Mouse (Mus musculus) right cerebral cortex, adult 2 months (tissue): ENCODE results near the gene Thrsp.
A peak's percentile ranks its signal among the peaks of the same experiment; 100 is the strongest.

Experiments
- DNase-seq, 2 experiments: peaks; one replicate each; pipeline ENCODE4 v3.0.0; 2021 to 2022; ENCODE audit warnings: low spot score in 2 of 2

Thrsp gene

DNA sequence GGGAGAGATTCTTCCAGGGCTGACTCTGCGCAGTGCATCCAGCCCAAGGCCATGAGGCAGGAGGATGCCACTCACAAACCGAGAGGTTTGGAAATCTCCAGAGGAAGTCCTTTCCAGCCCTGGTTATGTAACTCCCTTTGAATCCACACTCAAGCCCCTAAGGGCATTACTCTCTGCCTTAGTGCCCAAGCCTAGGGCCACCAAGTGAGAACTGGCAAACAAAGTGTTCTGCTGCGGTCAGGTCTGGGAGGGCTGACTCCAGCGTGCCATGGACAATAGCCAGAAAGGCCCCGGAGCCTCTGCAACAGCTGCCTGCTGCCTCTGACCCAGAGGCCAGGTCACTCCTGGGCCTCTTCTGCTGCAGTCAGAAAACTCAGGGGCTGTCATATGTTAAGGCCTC, 1.2 kb upstream of the Thrsp start:
- DNase-seq: no peak

DNA sequence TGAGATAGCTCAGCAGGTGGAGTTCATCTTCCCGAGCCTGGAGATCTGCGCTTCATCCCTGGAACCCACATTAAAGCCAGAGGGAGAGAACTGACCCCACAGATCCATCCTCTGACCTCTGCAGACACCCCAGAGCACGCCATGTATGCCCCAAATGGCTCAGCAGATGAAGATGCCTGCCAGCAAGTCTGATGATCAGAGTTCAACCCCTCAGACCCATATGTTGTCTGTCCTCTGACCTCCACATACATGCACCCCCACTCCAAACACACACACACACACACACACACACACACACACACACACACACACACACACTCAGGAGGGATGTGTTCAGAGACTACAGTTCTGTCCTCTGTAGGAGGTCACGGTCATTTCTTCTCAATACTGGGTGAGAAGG, 1.1 kb downstream of the Thrsp start:
- no peak for DNase-seq

- no peak for DNase-seq
These were observed 2.4 kb downstream of the Thrsp start for GRCm38 (mm10) chr7:97414915-97415687.

DNA sequence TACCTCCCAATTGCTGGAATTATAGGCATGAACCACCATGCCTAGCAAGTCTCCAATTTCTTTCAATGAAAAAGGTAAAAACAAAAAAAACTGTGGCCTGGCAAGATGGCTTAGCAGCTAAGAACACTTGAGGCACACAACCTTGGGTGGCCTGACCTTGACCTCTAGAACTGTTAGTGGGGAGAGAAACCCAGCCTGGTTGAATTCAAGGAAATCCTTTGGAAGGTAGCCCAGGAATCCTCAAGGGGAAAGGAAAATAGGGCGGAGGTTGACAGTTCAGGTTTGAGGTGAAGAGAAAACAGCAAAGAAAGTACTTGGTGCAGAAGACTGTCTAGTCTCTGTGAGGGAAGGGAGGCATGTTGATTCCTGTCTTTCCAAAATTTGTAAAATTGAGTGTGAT, 3.1 kb downstream of the Thrsp start:
- no peak for DNase-seq

DNA sequence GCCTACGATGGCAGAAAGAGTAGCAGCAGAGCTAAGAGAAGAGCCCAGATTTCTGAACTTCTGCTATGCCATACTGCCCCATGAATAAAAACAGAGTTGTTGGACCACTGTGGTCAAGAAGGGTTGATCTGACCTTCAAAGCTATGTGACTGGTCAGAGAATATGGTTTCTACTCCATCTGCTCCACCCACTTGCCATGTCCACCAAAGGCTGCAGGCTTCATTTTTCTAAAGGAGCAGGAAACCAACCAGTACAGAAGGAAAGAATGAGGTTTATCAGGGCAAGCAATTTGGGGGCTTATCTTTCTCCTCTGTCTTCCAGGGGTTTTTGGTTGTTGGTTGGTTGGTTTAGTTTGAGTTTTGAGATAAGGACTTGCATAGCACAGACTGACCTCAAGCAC, 3.5 kb downstream of the Thrsp start:
- no peak for DNase-seq

GRCm38 (mm10) chr7:97411575-97411974, 6.0 kb downstream of the Thrsp start:
- DNase-seq: no peak

- no peak for DNase-seq
These were observed 6.4 kb downstream of the Thrsp start for GRCm38 (mm10) chr7:97411106-97411505.

GRCm38 (mm10) chr7:97407145-97407544, 10.4 kb downstream of the Thrsp start:
- DNase-seq: no peak

- peak; percentile 72 to 79 for DNase-seq
These were observed 17.4 kb downstream of the Thrsp start, which contains the start of gene Ndufc2 for GRCm38 (mm10) chr7:97399960-97400715. Ndufc2 (plus strand) TSS chr7:97400003.

DNA sequence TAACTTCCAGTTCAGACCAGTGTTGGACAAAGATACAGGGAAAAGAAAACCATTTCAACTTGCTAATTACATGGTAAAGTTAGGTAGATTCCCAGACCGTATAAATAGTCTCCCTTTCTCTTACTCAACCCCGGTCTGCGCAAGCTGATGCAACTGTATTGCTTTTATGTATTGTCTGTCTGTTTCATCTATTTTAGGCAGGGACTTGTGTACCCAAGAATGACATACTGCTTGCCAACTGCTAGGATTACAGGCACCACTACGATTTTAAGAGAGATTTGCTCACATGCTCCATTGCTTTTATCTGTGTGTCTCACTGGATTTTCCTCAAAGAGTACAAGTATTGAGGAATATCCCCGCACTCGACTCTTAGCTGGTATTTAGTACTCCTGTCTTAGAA, 18.6 kb downstream of the Thrsp start:
- no peak for DNase-seq

DNA sequence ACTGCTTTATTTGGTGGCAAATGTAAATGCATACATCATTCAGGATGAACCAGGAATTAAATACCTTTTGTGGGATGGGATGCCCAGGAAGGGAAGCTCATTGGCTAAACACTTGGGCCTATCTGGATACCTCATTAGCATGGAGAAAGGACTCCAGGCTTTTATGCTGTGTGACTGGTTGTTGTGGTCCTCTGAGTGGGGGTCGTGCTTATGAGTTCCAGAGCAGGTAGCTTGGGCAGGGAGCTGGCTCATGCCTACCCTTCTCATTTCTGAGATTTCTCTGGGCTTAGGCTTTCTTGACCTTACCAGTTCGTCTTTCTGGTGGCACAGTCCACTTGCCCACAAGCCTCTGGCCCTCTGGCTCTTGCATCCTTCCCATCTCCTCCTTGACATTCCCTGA, 23.2 kb downstream of the Thrsp start:
- no peak for DNase-seq

DNA sequence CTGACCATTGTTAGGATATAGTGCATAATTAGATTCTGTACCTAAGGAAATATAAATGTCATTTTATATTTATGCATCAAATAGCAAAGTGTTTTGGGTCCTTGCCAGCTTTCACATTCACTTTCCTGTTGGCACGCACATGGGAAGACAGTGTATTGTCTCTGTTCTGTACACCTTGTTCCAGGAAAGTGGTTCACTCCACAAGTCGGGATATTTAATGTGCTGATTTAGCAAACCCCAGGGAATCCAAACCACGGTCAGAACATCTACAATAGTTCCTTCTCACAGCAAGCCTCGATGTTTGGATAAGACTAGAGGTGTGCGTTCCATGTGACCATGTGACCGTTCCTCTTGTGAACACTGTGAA, 25.5 kb downstream of the Thrsp start:
- DNase-seq: no peak

DNA sequence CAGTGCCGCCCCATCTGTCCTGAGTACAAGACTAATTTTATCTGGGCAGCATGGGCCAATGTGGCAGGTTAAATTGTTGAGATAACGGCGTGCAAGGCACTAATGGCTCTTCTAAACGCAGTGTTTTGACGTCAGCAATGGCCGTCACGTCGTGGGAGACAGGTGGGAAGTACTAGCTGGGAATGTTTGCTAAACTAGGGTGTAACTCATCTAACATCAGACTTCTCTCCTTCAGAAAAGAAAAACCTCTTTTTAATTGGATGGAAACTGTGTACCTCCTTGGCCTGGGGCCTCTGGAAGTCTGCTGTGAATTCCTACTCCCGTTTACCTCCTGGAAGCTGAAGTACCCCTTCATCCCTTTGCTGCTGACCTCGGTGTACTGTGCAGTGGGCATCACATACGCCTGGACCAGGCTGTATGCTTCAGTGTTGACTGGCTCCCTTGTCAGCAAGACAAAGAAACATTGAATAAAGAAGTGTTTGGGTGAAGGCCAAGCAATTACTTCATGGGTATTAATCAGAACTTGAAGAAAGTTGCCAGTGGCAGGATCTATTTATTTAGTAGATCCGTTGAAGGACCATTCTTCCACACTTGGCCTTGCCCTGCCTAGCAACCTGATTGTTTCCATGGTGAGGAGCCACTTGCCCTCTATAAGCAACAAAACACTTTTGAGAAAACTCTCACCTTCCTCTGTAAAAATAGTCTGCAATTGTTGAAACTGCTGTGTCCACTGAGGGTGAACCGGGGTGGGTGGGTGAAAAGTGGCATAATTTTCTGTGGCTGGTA, 26.0 kb downstream of the Thrsp start:
- no peak for DNase-seq

DNA sequence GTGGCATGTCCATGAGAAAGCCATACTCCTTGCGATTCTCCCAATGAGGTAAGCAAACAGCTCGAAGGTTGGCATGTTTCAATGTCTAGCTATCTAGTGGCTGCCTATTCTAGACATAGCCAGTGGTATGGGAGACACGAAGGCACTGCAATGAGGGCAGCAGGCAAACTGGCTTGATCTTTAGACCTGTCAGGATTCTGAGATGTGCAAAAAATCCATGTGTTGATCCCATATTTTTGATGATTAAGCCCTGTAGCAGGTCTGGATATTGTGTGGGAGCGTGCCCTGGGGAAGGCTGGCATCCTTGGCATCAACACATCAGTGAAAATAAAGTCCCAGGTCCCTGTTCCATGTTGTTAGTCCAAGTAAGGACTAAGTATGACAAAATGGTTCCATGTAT, 29.0 kb downstream of the Thrsp start:
- no peak for DNase-seq

DNA sequence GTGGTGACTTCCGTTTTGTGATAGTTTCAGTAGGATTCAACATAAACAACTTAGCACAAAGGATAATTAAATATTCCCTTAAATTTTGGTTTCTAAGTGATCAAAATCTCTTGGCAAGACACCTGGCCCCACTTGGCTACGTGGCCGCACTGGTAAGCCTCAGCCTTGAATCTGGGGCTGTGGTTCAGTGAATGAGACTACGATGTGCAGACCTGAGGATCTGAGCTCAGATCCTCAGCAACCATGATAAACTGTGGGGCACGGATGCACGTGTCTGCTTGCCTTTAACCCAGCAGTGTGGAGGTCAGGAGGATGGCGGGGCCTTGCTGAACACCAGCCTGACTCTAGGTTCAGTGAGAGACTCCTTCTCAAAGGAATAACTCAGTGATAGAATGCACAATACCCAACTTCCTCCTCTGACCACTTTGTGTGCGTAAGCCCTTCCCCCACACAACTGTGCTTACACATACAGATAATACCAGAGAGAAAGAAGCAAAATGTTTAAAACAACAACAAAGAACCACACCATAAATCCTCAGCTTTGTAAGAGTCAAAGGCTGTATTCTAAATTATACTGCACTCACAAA, 29.9 kb downstream of the Thrsp start:
- DNase-seq: no peak

GRCm38 (mm10) chr7:97386806-97387370, 30.6 kb downstream of the Thrsp start:
- peak; percentile 74 to 75 for DNase-seq

DNA sequence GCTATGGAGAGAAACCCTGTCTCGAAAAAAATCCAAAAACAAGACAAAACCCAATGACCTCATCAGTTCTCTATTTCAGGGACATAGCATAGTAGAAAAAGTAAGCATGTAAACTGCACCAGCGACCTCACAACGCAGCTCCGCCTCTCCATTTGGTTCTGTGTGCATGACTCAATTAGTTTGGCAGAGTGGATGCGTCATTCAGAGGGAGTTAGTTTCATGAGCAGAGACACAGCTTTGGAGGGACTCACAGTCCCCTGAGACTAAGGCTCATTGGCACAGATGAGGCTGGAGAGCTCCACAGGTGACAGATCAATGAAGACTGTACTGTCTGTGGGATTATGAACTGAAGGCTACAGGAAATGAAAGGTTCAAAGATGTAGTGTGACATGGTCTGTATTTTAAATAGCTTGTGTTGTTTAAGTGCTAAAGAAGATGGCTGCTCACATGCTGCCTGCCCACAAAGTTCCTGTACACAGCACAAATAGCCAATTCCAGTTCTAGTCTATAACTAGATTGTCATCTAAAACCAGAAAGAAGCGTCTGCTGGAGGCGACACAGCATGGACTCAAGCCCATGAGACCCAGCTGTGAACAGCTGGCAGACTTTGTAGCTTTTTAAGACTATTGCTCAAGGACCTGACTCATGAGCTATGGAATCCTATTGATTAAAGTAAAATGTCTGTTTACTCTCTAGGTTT, 31.3 kb downstream of the Thrsp start:
- peak; percentile 31 to 35 for DNase-seq

DNA sequence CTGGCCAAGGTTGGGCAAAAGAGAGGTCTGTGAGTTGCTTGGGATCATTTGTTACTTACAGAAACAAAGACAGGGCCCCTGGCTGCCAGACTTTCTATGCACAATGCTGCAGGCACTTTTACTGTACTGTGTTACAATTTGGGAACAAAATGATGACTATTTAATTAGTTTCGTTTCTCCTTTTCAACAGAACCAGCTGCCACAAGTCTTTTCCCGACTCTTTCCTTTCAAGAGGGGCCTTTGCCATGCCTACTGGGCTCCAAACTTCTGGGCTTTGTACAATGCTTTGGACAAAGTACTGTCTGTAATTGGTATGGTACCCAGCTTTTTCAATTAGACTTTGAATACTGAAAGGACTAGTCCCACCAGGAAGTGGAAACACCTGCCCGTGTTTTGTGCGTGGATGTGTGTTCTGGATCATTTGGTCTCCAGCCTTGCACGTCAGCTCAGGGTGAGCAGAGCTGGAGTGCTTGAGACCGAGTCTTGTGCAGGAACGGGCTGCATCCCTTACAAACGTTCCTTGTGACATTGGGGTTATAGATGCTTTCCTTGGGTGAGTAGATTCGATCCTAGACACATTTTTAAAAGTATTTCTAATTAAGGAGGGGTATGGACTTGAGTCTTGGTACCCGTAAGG, 33.9 kb downstream of the Thrsp start:
- no peak for DNase-seq

GRCm38 (mm10) chr7:97382661-97383060, 34.9 kb downstream of the Thrsp start:
- DNase-seq: no peak

DNA sequence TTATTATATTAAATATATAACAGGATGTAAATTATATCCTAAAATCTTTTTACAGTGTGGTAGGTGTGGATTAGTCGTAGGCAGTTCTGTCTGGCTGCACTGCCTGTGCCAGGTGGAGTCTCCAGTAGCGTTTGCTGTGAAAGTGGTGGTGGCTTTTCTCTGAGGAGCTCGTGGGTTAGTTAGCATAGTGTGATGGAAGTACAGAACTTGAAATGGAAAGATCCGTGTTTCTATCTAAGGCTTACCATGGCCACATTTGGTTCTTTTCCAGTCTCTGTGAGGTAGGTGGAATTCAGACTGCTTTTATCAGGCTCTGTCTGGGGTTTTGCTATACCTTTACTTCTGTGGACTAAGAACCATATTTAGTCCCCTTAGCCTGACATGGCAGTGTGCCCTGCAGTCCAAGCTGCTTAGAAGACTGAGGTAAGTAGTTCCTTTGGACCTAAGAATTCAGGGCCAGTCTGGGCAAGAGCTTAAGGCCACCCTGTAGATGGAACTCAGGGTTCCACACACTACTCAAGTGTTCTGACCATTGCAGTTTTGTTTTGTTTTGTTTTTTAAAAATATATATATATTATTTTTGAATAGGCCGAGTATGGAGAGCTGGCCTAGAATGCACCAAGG, 36.9 kb downstream of the Thrsp start:
- no peak for DNase-seq
